Mouse (Mus musculus): Measurements from ENCODE around the gene Zfp316. TPM values are rescaled to one million over a fixed set of nuclear protein-coding genes. Genes with fewer than 3 reads are reported as not detected.

Zfp316 gene
- polyA plus RNA-seq, 1 experiment from 2014 or later = 0.43 TPM

DNA sequence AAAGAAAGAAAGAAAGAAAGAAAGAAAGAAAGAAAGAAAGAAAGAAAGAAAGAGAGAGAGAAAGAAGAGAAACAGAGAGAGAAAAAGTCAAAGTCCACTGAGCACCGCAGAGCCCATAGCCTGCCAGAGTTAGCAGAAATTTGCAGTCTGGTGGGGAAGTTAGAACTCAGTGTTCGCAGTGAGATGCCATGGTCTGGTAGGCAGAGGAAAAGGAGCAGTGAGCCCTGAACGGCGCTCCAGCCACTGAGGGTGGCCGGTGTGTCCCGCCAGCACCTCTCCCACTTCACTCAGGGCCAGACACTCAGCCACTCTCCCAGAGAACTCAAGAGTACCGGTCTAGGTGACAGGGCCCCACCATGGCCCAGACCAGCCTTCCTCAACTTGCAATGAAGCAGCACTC lies 34.4 kb upstream of the Zfp316 start:
- Histone ChIP-seq H3K9ac (ENCODE audit: low read depth, low read length) (no peak overlapping the region), H3K4me3 (ENCODE audit: low read length) (no peak overlapping the region), H3K4me2 (ENCODE audit: low read depth, low read length) (no peak overlapping the region), H3K27ac (ENCODE audit: low read length) (no peak overlapping the region), H3K27me3 (replicated peaks; ENCODE audit: control insufficient read depth, insufficient read depth, low read length) (no peaks in the 10 kb centered on the region), H3K4me1 (ENCODE audit: control insufficient read depth, insufficient read depth, low read length) (no peaks in the 10 kb centered on the region), H3K36me3 (ENCODE audit: control insufficient read depth, insufficient read depth, low read length) (peaks cover 36% of the 10 kb centered on the region), H3K9me3 (ENCODE audit: control insufficient read depth, low read length) (no peaks in the 10 kb centered on the region)
- WGBS = 89% methylated on average over 7 of the region's 7 CpGs
- ATAC-seq = no peak

- Histone ChIP-seq H3K4me1 (ENCODE audit: control insufficient read depth, insufficient read depth, low read length) (no peaks in the 10 kb centered on the region), H3K36me3 (ENCODE audit: control insufficient read depth, insufficient read depth, low read length) (peaks cover 25% of the 10 kb centered on the region), H3K27ac (ENCODE audit: low read length) (no peak overlapping the region), H3K4me2 (ENCODE audit: low read depth, low read length) (no peak overlapping the region), H3K9me3 (ENCODE audit: control insufficient read depth, low read length) (0 out of 2 replicates have a peak, but pooled peaks cover 4% of the 10 kb centered on the region), H3K4me3 (ENCODE audit: low read length) (no peak overlapping the region), H3K27me3 (replicated peaks; ENCODE audit: control insufficient read depth, insufficient read depth, low read length) (no peaks in the 10 kb centered on the region), H3K9ac (ENCODE audit: low read depth, low read length) (no peak overlapping the region)
- 87% methylated on average over 8 of the region's 8 CpGs for WGBS
- no peak for ATAC-seq
Measured at GRCm38 (mm10) chr5:143301296-143301695, 31.5 kb upstream of the Zfp316 start.

GRCm38 (mm10) chr5:143299686-143300085 lies 29.9 kb upstream of the Zfp316 start:
- H3K27me3 ChIP-seq (replicated peaks; ENCODE audit: control insufficient read depth, insufficient read depth, low read length) = no peaks in the 10 kb centered on the region
- peaks cover 14% of the 10 kb centered on the region for H3K36me3 ChIP-seq (ENCODE audit: control insufficient read depth, insufficient read depth, low read length)
- H3K9ac ChIP-seq (ENCODE audit: low read depth, low read length) = no peak overlapping the region
- 0 out of 2 replicates have a peak, but pooled peaks cover 4% of the 10 kb centered on the region for H3K9me3 ChIP-seq (ENCODE audit: control insufficient read depth, low read length)
- ATAC-seq = no peak
- no peaks in the 10 kb centered on the region for H3K4me1 ChIP-seq (ENCODE audit: control insufficient read depth, insufficient read depth, low read length)
- no peak overlapping the region for H3K27ac ChIP-seq (ENCODE audit: low read length)
- WGBS = 92% methylated on average over 4 of the region's 4 CpGs
- no peak overlapping the region for H3K4me3 ChIP-seq (ENCODE audit: low read length)
- H3K4me2 ChIP-seq (ENCODE audit: low read depth, low read length) = no peak overlapping the region

DNA sequence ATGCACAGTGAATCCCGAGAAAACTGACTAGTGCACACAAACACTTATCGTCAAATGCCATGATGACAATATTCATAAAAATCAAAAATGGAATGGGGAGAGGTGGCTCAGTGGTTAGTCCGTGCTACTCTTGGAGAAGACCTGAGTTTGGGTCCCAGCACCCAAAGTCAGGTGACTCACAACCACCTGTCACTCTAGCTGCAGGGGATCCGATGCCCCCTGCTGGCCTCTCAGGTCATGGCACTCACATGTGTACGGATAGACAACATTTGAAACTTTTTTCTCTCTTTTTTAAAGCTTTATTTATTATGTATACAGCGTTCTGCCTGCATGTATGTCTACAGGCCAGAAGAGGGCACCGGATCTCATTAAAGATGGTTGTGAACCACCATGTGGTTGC lies 28.6 kb upstream of the Zfp316 start:
- 92% methylated on average over 7 of the region's 7 CpGs for WGBS
- no peak for ATAC-seq

GRCm38 (mm10) chr5:143297986-143298385 lies 28.2 kb upstream of the Zfp316 start:
- 92% methylated on average over 9 of the region's 9 CpGs for WGBS
- 0 out of 2 replicates have a peak, but pooled peaks cover 4% of the 10 kb centered on the region for H3K9me3 ChIP-seq (ENCODE audit: control insufficient read depth, low read length)
- no peak for ATAC-seq
- peaks cover 7% of the 10 kb centered on the region for H3K4me1 ChIP-seq (ENCODE audit: control insufficient read depth, insufficient read depth, low read length)
- no peak overlapping the region for H3K4me2 ChIP-seq (ENCODE audit: low read depth, low read length)
- peaks cover 15% of the 10 kb centered on the region for H3K27me3 ChIP-seq (replicated peaks; ENCODE audit: control insufficient read depth, insufficient read depth, low read length)
- no peak overlapping the region for H3K4me3 ChIP-seq (ENCODE audit: low read length)
- H3K27ac ChIP-seq (ENCODE audit: low read length) = no peak overlapping the region
- peaks cover 12% of the 10 kb centered on the region for H3K36me3 ChIP-seq (ENCODE audit: control insufficient read depth, insufficient read depth, low read length)
- H3K9ac ChIP-seq (ENCODE audit: low read depth, low read length) = no peak overlapping the region

More for the DNA sequence above, 28.6 kb upstream of the Zfp316 start:
- no peak overlapping the region for H3K4me2 ChIP-seq (ENCODE audit: low read depth, low read length)
- H3K9me3 ChIP-seq (ENCODE audit: control insufficient read depth, low read length) = 0 out of 2 replicates have a peak, but pooled peaks cover 4% of the 10 kb centered on the region
- H3K36me3 ChIP-seq (ENCODE audit: control insufficient read depth, insufficient read depth, low read length) = peaks cover 12% of the 10 kb centered on the region
- H3K9ac ChIP-seq (ENCODE audit: low read depth, low read length) = no peak overlapping the region
- no peak overlapping the region for H3K4me3 ChIP-seq (ENCODE audit: low read length)
- H3K27ac ChIP-seq (ENCODE audit: low read length) = no peak overlapping the region
- H3K27me3 ChIP-seq (replicated peaks; ENCODE audit: control insufficient read depth, insufficient read depth, low read length) = peaks cover 11% of the 10 kb centered on the region
- peaks cover 4% of the 10 kb centered on the region for H3K4me1 ChIP-seq (ENCODE audit: control insufficient read depth, insufficient read depth, low read length)

GRCm38 (mm10) chr5:143295330-143295729 lies 25.5 kb upstream of the Zfp316 start:
- H3K4me3 ChIP-seq (ENCODE audit: low read length) = no peak overlapping the region

GRCm38 (mm10) chr5:143294862-143295261 lies 25.0 kb upstream of the Zfp316 start:
- H3K27me3 ChIP-seq (replicated peaks; ENCODE audit: control insufficient read depth, insufficient read depth, low read length) = peaks cover 35% of the 10 kb centered on the region
- no peak overlapping the region for H3K27ac ChIP-seq (ENCODE audit: low read length)
- H3K36me3 ChIP-seq (ENCODE audit: control insufficient read depth, insufficient read depth, low read length) = peaks cover 4% of the 10 kb centered on the region; the same call in 1 of the 2 replicates
- H3K4me2 ChIP-seq (ENCODE audit: low read depth, low read length) = no peak overlapping the region
- no peak for ATAC-seq
- peaks cover 10% of the 10 kb centered on the region for H3K4me1 ChIP-seq (ENCODE audit: control insufficient read depth, insufficient read depth, low read length)
- H3K9ac ChIP-seq (ENCODE audit: low read depth, low read length) = no peak overlapping the region
- H3K9me3 ChIP-seq (ENCODE audit: control insufficient read depth, low read length) = 0 out of 2 replicates have a peak, but pooled peaks cover 4% of the 10 kb centered on the region
- 90% methylated on average over 3 of the region's 3 CpGs for WGBS
- H3K4me3 ChIP-seq (ENCODE audit: low read length) = no peak overlapping the region

More at GRCm38 (mm10) chr5:143295330-143295729, 25.5 kb upstream of the Zfp316 start:
- 0 out of 2 replicates have a peak, but pooled peaks cover 4% of the 10 kb centered on the region for H3K9me3 ChIP-seq (ENCODE audit: control insufficient read depth, low read length)
- no peak overlapping the region for H3K4me2 ChIP-seq (ENCODE audit: low read depth, low read length)
- WGBS = 83% methylated on average over 2 of the region's 2 CpGs
- H3K27me3 ChIP-seq (replicated peaks; ENCODE audit: control insufficient read depth, insufficient read depth, low read length) = peaks cover 35% of the 10 kb centered on the region
- peaks cover 4% of the 10 kb centered on the region for H3K36me3 ChIP-seq (ENCODE audit: control insufficient read depth, insufficient read depth, low read length)
- no peak for ATAC-seq
- no peak overlapping the region for H3K9ac ChIP-seq (ENCODE audit: low read depth, low read length)
- no peak overlapping the region for H3K27ac ChIP-seq (ENCODE audit: low read length)
- peaks cover 10% of the 10 kb centered on the region for H3K4me1 ChIP-seq (ENCODE audit: control insufficient read depth, insufficient read depth, low read length)

- peaks cover 1% of the 10 kb centered on the region; the same call in 1 of the 2 replicates for H3K36me3 ChIP-seq (ENCODE audit: control insufficient read depth, insufficient read depth, low read length)
- ATAC-seq = no peak
- H3K4me1 ChIP-seq (ENCODE audit: control insufficient read depth, insufficient read depth, low read length) = peaks cover 12% of the 10 kb centered on the region
- WGBS = 4% methylated on average over 26 of the region's 38 CpGs
- H3K9ac ChIP-seq (ENCODE audit: low read depth, low read length) = peak within 1 kb of the TSS; percentile 64
- H3K9me3 ChIP-seq (ENCODE audit: control insufficient read depth, low read length) = no peaks in the 10 kb centered on the region
- H3K4me3 ChIP-seq (ENCODE audit: low read length) = peak within 1 kb of the TSS; percentile 46
- no peak within 1 kb of the TSS for H3K27ac ChIP-seq (ENCODE audit: low read length)
- H3K4me2 ChIP-seq (ENCODE audit: low read depth, low read length) = peak within 1 kb of the TSS; percentile 77
- peaks cover 49% of the 10 kb centered on the region for H3K27me3 ChIP-seq (replicated peaks; ENCODE audit: control insufficient read depth, insufficient read depth, low read length)
Measured at GRCm38 (mm10) chr5:143293404-143293803, 23.6 kb upstream of the Zfp316 start, which contains the start of gene Zfp853. TSS of gene Zfp853 (minus strand) at chr5:143293623.

GRCm38 (mm10) chr5:143292879-143293278 lies 23.1 kb upstream of the Zfp316 start:
- Histone ChIP-seq H3K27me3 (replicated peaks; ENCODE audit: control insufficient read depth, insufficient read depth, low read length) (peaks cover 55% of the 10 kb centered on the region), H3K4me1 (ENCODE audit: control insufficient read depth, insufficient read depth, low read length) (peaks cover 17% of the 10 kb centered on the region), H3K9me3 (ENCODE audit: control insufficient read depth, low read length) (no peaks in the 10 kb centered on the region), H3K4me3 (ENCODE audit: low read length) (peak overlapping the region; percentile 46), H3K4me2 (ENCODE audit: low read depth, low read length) (peak overlapping the region; percentile 77), H3K9ac (ENCODE audit: low read depth, low read length) (peak overlapping the region; percentile 64), H3K36me3 (ENCODE audit: control insufficient read depth, insufficient read depth, low read length) (no peaks in the 10 kb centered on the region), H3K27ac (ENCODE audit: low read length) (no peak overlapping the region)
- ATAC-seq = no peak
- WGBS = 3% methylated on average over 19 of the region's 19 CpGs

- Histone ChIP-seq H3K27ac (ENCODE audit: low read length) (no peak overlapping the region), H3K27me3 (replicated peaks; ENCODE audit: control insufficient read depth, insufficient read depth, low read length) (peaks cover 69% of the 10 kb centered on the region), H3K4me2 (ENCODE audit: low read depth, low read length) (no peak overlapping the region), H3K36me3 (ENCODE audit: control insufficient read depth, insufficient read depth, low read length) (no peaks in the 10 kb centered on the region), H3K9ac (ENCODE audit: low read depth, low read length) (no peak overlapping the region), H3K4me3 (ENCODE audit: low read length) (no peak overlapping the region), H3K9me3 (ENCODE audit: control insufficient read depth, low read length) (no peaks in the 10 kb centered on the region), H3K4me1 (ENCODE audit: control insufficient read depth, insufficient read depth, low read length) (peaks cover 21% of the 10 kb centered on the region)
- ATAC-seq = no peak
- WGBS = 77% methylated on average over 9 of the region's 9 CpGs
Measured at GRCm38 (mm10) chr5:143289299-143289698, 19.5 kb upstream of the Zfp316 start.
